Mouse (Mus musculus): ENCODE results near the gene Rbm4. TPM values are rescaled to one million over a fixed set of nuclear protein-coding genes. Genes with fewer than 3 reads are reported as not detected.
A peak's percentile ranks its signal among the peaks of the same experiment; 100 is the strongest.

Rbm4 gene
- polyA plus RNA-seq, 1 experiment from 2014 or later, result 59.8 TPM

DNA sequence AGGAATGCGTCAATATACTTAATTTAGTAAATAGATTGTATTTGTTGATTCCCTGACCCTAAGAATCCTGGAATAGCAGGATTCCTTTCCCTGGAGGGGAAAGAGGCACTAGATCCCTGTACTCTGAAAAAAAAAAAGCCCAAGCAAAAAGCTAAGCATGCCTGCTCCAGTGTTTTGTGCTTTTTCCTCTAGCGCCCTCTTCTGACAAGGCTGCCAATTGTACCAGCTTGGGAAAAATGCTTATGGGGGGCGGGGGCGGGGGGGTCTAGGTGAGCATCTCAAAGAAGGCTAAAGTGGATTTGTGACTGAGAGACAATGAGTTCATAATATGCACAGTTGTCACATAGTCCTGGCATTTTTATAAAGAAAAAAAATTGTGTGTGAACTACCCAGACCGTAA is 50.2 kb downstream of the Rbm4 start:
- WGBS, result 40% methylated on average over 5 of the region's 5 CpGs
- 0 out of 2 replicates have a peak, but pooled peaks cover 5% of the 10 kb centered on the region for H3K36me3 ChIP-seq (ENCODE audit: control insufficient read depth, insufficient read depth, low read length)
- no peaks in the 10 kb centered on the region for H3K9me3 ChIP-seq (ENCODE audit: control insufficient read depth, low read length)
- no peak overlapping the region for H3K9ac ChIP-seq (ENCODE audit: low read length)
- DNase-seq (ENCODE audit: low spot score) (peak; percentile 67), ATAC-seq (replicated peaks; ENCODE audit: low FRiP score, low TSS enrichment, low read depth) (no peak)
- H3K27me3 ChIP-seq (replicated peaks; ENCODE audit: control insufficient read depth, insufficient read depth, low read length), result no peaks in the 10 kb centered on the region
- H3K4me1 ChIP-seq (replicated peaks; ENCODE audit: control insufficient read depth, insufficient read depth, low read length), result no peaks in the 10 kb centered on the region
- H3K4me2 ChIP-seq (ENCODE audit: low read length), result no peak overlapping the region
- no peak overlapping the region for H3K27ac ChIP-seq (ENCODE audit: low read depth)
- H3K4me3 ChIP-seq (ENCODE audit: low read depth, low read length), result no peak overlapping the region

- WGBS, result 90% methylated on average over 6 of the region's 6 CpGs
- H3K4me2 ChIP-seq (ENCODE audit: low read length), result no peak overlapping the region
- no peak overlapping the region for H3K27ac ChIP-seq (ENCODE audit: low read depth)
- 0 out of 2 replicates have a peak, but pooled peaks cover 5% of the 10 kb centered on the region for H3K36me3 ChIP-seq (ENCODE audit: control insufficient read depth, insufficient read depth, low read length)
- H3K4me3 ChIP-seq (ENCODE audit: low read depth, low read length), result no peak overlapping the region
- no peak for DNase-seq (ENCODE audit: low spot score)
- no peaks in the 10 kb centered on the region for H3K27me3 ChIP-seq (replicated peaks; ENCODE audit: control insufficient read depth, insufficient read depth, low read length)
- no peak for ATAC-seq (replicated peaks; ENCODE audit: low FRiP score, low TSS enrichment, low read depth)
- no peaks in the 10 kb centered on the region for H3K4me1 ChIP-seq (replicated peaks; ENCODE audit: control insufficient read depth, insufficient read depth, low read length)
- no peaks in the 10 kb centered on the region for H3K9me3 ChIP-seq (ENCODE audit: control insufficient read depth, low read length)
- H3K9ac ChIP-seq (ENCODE audit: low read length), result no peak overlapping the region
Observed at GRCm38 (mm10) chr19:4742229-4742628, 51.5 kb downstream of the Rbm4 start.

GRCm38 (mm10) chr19:4741482-4741881 is 52.2 kb downstream of the Rbm4 start:
- no peaks in the 10 kb centered on the region for H3K27me3 ChIP-seq (replicated peaks; ENCODE audit: control insufficient read depth, insufficient read depth, low read length)
- no peaks in the 10 kb centered on the region for H3K4me1 ChIP-seq (replicated peaks; ENCODE audit: control insufficient read depth, insufficient read depth, low read length)
- ATAC-seq (replicated peaks; ENCODE audit: low FRiP score, low TSS enrichment, low read depth) (no peak), DNase-seq (ENCODE audit: low spot score) (no peak)
- WGBS, result 69% methylated on average over 10 of the region's 10 CpGs
- no peak overlapping the region for H3K9ac ChIP-seq (ENCODE audit: low read length)
- no peaks in the 10 kb centered on the region for H3K9me3 ChIP-seq (ENCODE audit: control insufficient read depth, low read length)
- H3K36me3 ChIP-seq (ENCODE audit: control insufficient read depth, insufficient read depth, low read length), result 0 out of 2 replicates have a peak, but pooled peaks cover 5% of the 10 kb centered on the region
- no peak overlapping the region for H3K4me3 ChIP-seq (ENCODE audit: low read depth, low read length)
- H3K27ac ChIP-seq (ENCODE audit: low read depth), result no peak overlapping the region
- H3K4me2 ChIP-seq (ENCODE audit: low read length), result no peak overlapping the region

- H3K9me3 ChIP-seq (ENCODE audit: control insufficient read depth, low read length), result no peaks in the 10 kb centered on the region
- no peaks in the 10 kb centered on the region for H3K4me1 ChIP-seq (replicated peaks; ENCODE audit: control insufficient read depth, insufficient read depth, low read length)
- no peak for DNase-seq (ENCODE audit: low spot score)
- no peak for ATAC-seq (replicated peaks; ENCODE audit: low FRiP score, low TSS enrichment, low read depth)
- H3K27ac ChIP-seq (ENCODE audit: low read depth), result no peak overlapping the region
- H3K9ac ChIP-seq (ENCODE audit: low read length), result no peak overlapping the region
- no peak overlapping the region for H3K4me2 ChIP-seq (ENCODE audit: low read length)
- H3K27me3 ChIP-seq (replicated peaks; ENCODE audit: control insufficient read depth, insufficient read depth, low read length), result no peaks in the 10 kb centered on the region
- 0 out of 2 replicates have a peak, but pooled peaks cover 5% of the 10 kb centered on the region for H3K36me3 ChIP-seq (ENCODE audit: control insufficient read depth, insufficient read depth, low read length)
- 96% methylated on average over 5 of the region's 5 CpGs for WGBS
- H3K4me3 ChIP-seq (ENCODE audit: low read depth, low read length), result no peak overlapping the region
Observed at GRCm38 (mm10) chr19:4739762-4740161, 53.9 kb downstream of the Rbm4 start.

GRCm38 (mm10) chr19:4739053-4739452 is 54.6 kb downstream of the Rbm4 start:
- Histone ChIP-seq H3K27me3 (replicated peaks; ENCODE audit: control insufficient read depth, insufficient read depth, low read length) (no peaks in the 10 kb centered on the region), H3K4me2 (ENCODE audit: low read length) (no peak overlapping the region), H3K4me3 (ENCODE audit: low read depth, low read length) (no peak overlapping the region), H3K9ac (ENCODE audit: low read length) (no peak overlapping the region), H3K9me3 (ENCODE audit: control insufficient read depth, low read length) (no peaks in the 10 kb centered on the region), H3K4me1 (replicated peaks; ENCODE audit: control insufficient read depth, insufficient read depth, low read length) (no peaks in the 10 kb centered on the region), H3K36me3 (ENCODE audit: control insufficient read depth, insufficient read depth, low read length) (0 out of 2 replicates have a peak, but pooled peaks cover 2% of the 10 kb centered on the region), H3K27ac (ENCODE audit: low read depth) (no peak overlapping the region)
- ATAC-seq (replicated peaks; ENCODE audit: low FRiP score, low TSS enrichment, low read depth) (no peak), DNase-seq (ENCODE audit: low spot score) (no peak)
- 93% methylated on average over 11 of the region's 11 CpGs for WGBS

DNA sequence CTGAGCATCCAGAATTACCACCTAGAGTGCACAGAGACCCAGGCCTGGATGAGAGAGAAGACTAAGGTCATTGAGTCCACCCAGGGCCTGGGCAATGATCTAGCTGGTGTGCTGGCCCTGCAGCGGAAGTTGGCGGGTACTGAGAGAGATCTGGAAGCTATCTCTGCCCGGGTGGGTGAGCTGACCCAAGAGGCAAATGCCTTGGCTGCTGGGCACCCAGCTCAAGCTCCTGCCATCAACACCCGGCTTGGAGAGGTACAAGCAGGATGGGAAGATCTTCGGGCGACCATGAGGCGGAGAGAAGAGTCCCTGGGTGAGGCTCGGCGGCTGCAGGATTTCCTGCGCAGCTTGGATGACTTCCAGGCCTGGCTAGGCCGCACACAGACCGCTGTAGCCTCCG is 55.8 kb downstream of the Rbm4 start:
- ATAC-seq (replicated peaks; ENCODE audit: low FRiP score, low TSS enrichment, low read depth), result no peak
- no peaks in the 10 kb centered on the region for H3K4me1 ChIP-seq (replicated peaks; ENCODE audit: control insufficient read depth, insufficient read depth, low read length)
- no peak for DNase-seq (ENCODE audit: low spot score)
- H3K27ac ChIP-seq (ENCODE audit: low read depth), result no peak overlapping the region
- no peak overlapping the region for H3K9ac ChIP-seq (ENCODE audit: low read length)
- no peak overlapping the region for H3K4me3 ChIP-seq (ENCODE audit: low read depth, low read length)
- no peak overlapping the region for H3K4me2 ChIP-seq (ENCODE audit: low read length)
- H3K27me3 ChIP-seq (replicated peaks; ENCODE audit: control insufficient read depth, insufficient read depth, low read length), result no peaks in the 10 kb centered on the region
- 87% methylated on average over 13 of the region's 13 CpGs for WGBS
- H3K36me3 ChIP-seq (ENCODE audit: control insufficient read depth, insufficient read depth, low read length), result no peaks in the 10 kb centered on the region
- no peaks in the 10 kb centered on the region for H3K9me3 ChIP-seq (ENCODE audit: control insufficient read depth, low read length)

Other genes starting within 250 kb of the Rbm4 start
- 8.6 and 9.3 TPM in 2 replicates for gene Lrfn4, start 178.2 kb downstream of the Rbm4 start, polyA plus RNA-seq (2014; fragmentation: Nextera tagmentation; extraction: Ambion mirVana)
- gene Rce1, start 168.3 kb downstream of the Rbm4 start, polyA plus RNA-seq (2014; fragmentation: Nextera tagmentation; extraction: Ambion mirVana), result 75.3 and 78.6 TPM in 2 replicates
- gene Gm960, start 95.2 kb downstream of the Rbm4 start, polyA plus RNA-seq (2014; fragmentation: Nextera tagmentation; extraction: Ambion mirVana), result 3.2 and 3.8 TPM in 2 replicates
- 2.1 and 2.4 TPM in 2 replicates for gene Sptbn2, start 82.7 kb downstream of the Rbm4 start, polyA plus RNA-seq (2014; fragmentation: Nextera tagmentation; extraction: Ambion mirVana)
- 55.0 and 62.4 TPM in 2 replicates for gene Rbm4b, start 37.4 kb downstream of the Rbm4 start, polyA plus RNA-seq (2014; fragmentation: Nextera tagmentation; extraction: Ambion mirVana)
- gene Gm21992, start 17.7 kb upstream of the Rbm4 start, polyA plus RNA-seq (2014; fragmentation: Nextera tagmentation; extraction: Ambion mirVana), result 25.7 and 29.0 TPM in 2 replicates
- 77.1 and 82.3 TPM in 2 replicates for gene Rbm14, start 17.7 kb upstream of the Rbm4 start, polyA plus RNA-seq (2014; fragmentation: Nextera tagmentation; extraction: Ambion mirVana)
- gene Ccs, start 45.4 kb upstream of the Rbm4 start, polyA plus RNA-seq (2014; fragmentation: Nextera tagmentation; extraction: Ambion mirVana), result 48.8 and 49.3 TPM in 2 replicates
- gene Ccdc87, start 45.5 kb upstream of the Rbm4 start, polyA plus RNA-seq (2014; fragmentation: Nextera tagmentation; extraction: Ambion mirVana), result 0.17 TPM in 1 of 2 replicates, not detected in the other
- gene Ctsf, start 61.2 kb upstream of the Rbm4 start, polyA plus RNA-seq (2014; fragmentation: Nextera tagmentation; extraction: Ambion mirVana), result 24.0 and 24.9 TPM in 2 replicates
- 0.87 and 1.4 TPM in 2 replicates for gene Actn3, start 84.0 kb upstream of the Rbm4 start, polyA plus RNA-seq (2014; fragmentation: Nextera tagmentation; extraction: Ambion mirVana)
- gene Zdhhc24, start 84.8 kb upstream of the Rbm4 start, polyA plus RNA-seq (2014; fragmentation: Nextera tagmentation; extraction: Ambion mirVana), result 9.7 and 10.9 TPM in 2 replicates
- 3.2 and 5.2 TPM in 2 replicates for gene Bbs1, start 112.7 kb upstream of the Rbm4 start, polyA plus RNA-seq (2014; fragmentation: Nextera tagmentation; extraction: Ambion mirVana)
- gene Dpp3, start 134.4 kb upstream of the Rbm4 start, polyA plus RNA-seq (2014; fragmentation: Nextera tagmentation; extraction: Ambion mirVana), result 109 and 116 TPM in 2 replicates
- 2.2 and 2.5 TPM in 2 replicates for gene Peli3, start 149.2 kb upstream of the Rbm4 start, polyA plus RNA-seq (2014; fragmentation: Nextera tagmentation; extraction: Ambion mirVana)
- gene Mrpl11, start 168.2 kb upstream of the Rbm4 start, polyA plus RNA-seq (2014; fragmentation: Nextera tagmentation; extraction: Ambion mirVana), result 119 and 127 TPM in 2 replicates
- gene Npas4, start 196.4 kb upstream of the Rbm4 start, polyA plus RNA-seq (2014; fragmentation: Nextera tagmentation; extraction: Ambion mirVana), result 0.31 and 0.42 TPM in 2 replicates
- 6.8 and 7.0 TPM in 2 replicates for gene Slc29a2, start 230.0 kb upstream of the Rbm4 start, polyA plus RNA-seq (2014; fragmentation: Nextera tagmentation; extraction: Ambion mirVana)
- 39.1 and 45.2 TPM in 2 replicates for gene B4gat1, start 244.9 kb upstream of the Rbm4 start, polyA plus RNA-seq (2014; fragmentation: Nextera tagmentation; extraction: Ambion mirVana)
- gene AC124502.3, start 245.0 kb upstream of the Rbm4 start, polyA plus RNA-seq (2014; fragmentation: Nextera tagmentation; extraction: Ambion mirVana), result 1.1 and 1.6 TPM in 2 replicates
- gene Brms1, start 247.5 kb upstream of the Rbm4 start, polyA plus RNA-seq (2014; fragmentation: Nextera tagmentation; extraction: Ambion mirVana), result 49.6 and 50.8 TPM in 2 replicates